Mouse (Mus musculus) right cerebral cortex, postnatal 10 days (tissue): Measurements from ENCODE around the gene Fam19a5.
A peak's percentile ranks its signal among the peaks of the same experiment; 100 is the strongest.

ENCODE experiments used
- DNase-seq, 2 experiments: peaks; one replicate each; pipeline ENCODE4 v3.0.0; 2021; ENCODE audit warnings: low spot score in 2 of 2

Fam19a5 gene

DNA sequence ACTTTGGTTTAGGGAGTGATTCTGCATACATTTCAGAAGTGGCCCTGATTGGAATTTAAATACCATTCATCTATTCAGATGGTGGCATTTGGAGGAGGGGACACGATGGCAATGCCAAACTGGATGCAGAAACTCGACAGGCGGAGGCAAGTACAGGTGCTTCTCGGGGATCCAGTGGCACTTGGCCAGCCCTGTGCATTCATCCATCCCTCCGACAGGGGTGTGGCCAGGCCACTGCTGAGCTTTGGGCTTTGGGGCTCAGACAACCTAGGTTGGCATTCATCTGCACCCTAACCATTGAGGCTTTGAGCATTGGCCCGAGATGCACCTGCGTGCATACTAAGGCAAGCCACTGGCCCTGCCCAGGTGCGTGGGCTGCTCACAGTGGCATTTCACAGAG, 52.6 kb downstream of the Fam19a5 start:
- peak in 1 of 2 experiments; percentile 41 for DNase-seq

DNA sequence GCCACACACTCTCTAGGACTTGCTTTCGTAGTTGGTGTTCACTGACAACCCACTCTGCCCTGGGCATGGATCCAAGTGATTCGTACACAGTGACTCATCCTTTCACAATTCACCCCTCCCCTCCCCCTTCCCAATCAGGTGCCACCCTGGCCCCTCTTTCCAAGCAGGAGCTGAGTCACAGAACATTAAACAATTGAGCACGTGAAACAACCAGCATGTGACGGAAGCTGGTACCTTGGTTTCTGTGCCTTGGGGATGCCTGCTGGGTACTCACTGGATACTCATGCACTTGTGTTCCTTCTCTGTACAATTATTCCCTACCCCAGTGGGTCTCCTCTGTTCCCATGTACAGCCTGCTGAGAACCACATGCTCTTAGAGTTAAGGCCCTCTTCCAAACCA, 53.0 kb downstream of the Fam19a5 start:
- peak; percentile 63 to 64 for DNase-seq

DNA sequence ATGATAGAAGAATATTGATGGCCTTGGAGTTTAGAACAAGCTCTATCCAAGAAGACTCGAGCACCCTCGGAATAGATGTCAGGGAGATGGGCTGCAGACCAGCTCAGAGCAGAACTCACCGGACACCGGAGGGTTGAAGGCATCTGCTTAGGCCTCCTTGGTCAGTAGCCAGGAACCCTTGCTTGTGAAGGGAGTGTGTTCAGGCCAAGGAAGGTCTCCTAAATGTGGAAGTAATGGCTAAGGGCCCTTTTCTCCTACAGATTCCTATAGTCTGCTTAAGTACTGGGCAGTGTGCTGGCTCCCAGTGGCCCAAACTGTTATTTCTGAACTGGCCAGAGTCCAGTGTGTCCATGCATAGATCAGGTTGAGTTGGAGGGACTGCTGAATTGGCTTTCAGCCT, 53.7 kb downstream of the Fam19a5 start:
- DNase-seq = no peak

DNA sequence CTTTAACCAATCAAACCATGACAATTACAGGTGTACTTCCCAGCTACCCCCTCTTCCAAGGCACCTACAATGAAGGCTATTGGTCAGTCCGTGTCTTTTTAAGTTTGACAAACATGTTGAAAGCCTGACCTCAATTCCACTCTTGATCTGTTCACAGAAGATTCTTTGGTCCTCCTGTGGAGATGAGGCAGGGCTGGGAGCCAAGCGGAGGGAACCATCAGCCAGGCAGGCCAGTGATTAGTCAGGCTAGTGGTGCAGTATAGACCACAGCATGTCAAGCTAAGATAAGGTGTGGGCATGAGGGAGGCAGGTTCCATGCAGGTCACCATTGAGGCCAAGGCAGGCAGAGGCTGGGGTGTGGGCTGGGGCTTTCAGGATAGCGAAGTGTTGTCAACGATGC, 54.5 kb downstream of the Fam19a5 start:
- no peak for DNase-seq

DNA sequence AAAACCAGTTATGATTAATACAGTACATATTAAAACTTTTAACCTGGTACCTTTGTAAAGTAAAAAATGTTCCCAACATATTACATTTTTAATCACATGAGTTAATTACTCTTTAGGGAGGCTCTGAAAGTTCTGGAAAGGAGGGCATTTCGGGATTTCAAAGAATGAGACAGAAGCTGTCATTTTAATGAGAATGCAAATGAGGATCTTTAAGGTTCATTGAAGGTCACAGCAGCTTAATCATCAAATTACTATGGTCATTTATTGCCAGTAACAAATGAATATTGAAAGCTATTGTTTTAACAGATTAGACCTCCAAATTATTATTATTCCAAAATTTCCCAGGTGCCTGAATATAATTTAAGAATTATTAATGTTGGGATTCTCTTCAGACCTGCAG, 59.2 kb downstream of the Fam19a5 start:
- no peak for DNase-seq

DNA sequence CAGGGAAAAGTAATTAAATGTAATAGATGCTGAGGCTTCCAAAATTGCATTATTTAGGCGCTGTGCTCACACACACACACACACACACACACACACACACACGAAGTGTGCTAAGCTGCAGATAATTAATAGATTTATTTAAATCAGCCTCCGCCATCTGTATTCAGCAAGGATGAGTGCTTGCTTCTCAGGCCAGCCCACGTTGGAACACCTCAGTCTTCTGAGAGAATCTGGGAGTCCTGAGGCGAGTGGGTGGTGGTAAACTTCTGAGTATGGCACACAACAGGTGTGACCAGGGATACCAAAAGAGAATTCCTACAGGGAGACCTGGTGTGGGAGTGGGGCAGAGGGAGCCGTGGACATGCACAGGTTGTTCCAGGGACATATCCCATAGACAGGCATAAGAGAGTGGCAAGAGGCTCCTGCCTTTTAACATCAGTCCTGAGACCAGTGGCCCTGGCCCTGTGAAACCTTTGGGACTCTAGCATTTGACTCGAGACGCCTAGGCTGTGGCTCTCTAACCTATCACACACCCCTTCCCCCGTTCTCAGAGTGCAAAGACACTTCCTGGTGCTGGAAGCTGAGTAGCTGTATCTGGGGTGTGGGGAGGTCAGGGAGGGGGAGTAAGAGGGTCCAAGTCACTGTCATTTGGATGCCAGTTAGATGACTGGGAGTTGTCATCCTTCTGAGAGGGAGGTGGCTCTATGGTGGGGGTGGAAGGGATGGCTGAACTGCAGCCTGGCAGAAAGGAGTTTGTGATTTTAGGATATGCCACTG, 61.6 kb downstream of the Fam19a5 start:
- DNase-seq = peak in 1 of 2 experiments; percentile 48

DNA sequence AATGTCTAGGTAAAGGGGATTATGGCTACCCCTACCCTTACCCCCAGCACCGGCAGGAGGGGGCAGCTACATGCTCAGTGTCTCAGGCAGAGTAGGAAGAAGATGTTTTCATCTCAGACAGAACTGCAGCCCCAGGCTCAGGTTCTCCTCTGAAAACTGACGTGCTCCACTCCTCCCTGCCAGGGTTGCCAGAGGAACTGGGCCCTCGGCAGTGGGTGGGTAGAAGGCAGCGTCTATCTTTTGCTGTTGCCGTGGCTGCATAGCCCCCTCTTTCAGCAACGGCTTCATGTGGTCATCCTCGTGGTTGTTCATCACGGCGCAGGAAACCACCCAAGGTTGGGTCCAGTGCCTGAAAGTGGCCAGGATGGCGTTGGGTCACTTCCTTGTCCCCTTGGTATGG, 62.6 kb downstream of the Fam19a5 start:
- peak; percentile 63 to 74 for DNase-seq

DNA sequence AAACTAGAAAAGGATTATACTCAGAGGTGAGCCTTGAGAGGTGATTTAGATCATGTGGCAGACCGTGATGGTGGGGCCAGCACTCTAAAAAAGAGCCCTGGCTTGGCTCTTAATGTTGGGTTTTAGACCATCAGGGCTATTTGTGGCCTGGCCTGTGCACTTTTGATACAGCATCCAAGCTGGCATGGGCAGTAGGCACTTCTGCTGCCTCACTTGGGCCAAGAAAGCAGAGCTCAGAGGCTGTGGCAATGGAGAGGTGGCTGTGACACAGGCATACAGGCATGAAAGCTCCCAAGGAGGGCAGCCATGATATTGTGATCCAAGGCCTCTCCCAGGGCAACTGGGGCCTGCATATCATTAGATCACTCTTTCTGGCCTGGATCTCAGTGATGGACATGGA, 65.1 kb downstream of the Fam19a5 start:
- DNase-seq = no peak

DNA sequence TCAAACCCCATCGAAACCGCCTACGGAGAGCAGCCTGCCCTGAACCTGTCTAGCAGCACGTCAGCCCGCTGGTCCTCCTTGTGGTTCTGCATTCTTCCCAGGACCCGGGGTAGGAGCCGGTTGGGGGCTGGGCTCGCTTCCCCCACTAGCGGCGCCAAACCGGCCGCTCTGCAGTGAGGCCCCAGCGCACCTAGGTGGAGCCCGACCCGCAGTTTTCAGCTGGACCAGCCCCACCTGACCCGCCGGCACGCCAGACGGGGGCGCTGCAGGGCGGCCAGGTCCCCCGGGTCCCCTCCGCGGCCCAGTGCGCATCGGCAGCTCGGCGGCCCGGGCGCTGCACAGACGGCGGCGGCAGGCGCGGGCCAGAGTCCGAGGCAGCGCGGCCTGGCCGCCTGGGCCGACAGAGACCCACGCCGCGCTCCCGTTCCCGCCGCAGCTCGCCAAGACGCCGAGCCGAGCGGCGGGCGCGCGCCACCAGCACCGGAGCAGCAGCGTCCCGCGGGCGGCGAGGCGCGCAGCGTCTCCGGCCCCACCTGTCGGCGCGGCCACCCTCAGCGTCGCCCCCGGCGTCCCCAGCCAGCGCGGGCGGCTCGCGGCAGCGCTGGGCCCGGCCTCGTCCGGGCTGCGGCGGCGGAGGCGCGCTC, 80.0 kb downstream of the Fam19a5 start:
- DNase-seq = peak; percentile 94

DNA sequence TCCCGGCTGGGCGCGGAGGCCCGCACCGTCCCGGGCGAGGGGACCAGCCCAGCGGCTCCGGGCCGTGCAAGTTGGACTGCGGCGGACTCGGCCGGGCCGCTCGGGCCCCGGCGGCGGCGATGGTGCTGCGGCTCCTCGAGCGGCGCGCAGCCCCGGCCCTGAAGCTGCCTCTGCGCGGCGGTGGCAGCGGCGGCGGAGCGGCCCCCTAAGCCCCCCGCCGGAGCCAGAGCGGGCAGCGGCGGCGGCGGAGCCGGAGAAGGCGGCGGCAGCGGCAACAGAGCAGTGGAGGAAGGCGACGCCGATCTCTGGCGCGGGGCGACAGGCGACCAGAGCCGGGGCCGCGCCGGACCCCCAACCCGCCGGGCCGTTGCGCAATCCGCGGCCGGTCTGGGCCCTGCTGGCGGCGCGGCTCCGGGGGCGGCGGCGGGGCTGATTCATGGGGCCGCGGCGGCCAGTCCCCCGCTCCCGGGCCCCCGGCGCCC, 80.6 kb downstream of the Fam19a5 start:
- peak in 1 of 2 experiments; percentile 37 for DNase-seq

DNA sequence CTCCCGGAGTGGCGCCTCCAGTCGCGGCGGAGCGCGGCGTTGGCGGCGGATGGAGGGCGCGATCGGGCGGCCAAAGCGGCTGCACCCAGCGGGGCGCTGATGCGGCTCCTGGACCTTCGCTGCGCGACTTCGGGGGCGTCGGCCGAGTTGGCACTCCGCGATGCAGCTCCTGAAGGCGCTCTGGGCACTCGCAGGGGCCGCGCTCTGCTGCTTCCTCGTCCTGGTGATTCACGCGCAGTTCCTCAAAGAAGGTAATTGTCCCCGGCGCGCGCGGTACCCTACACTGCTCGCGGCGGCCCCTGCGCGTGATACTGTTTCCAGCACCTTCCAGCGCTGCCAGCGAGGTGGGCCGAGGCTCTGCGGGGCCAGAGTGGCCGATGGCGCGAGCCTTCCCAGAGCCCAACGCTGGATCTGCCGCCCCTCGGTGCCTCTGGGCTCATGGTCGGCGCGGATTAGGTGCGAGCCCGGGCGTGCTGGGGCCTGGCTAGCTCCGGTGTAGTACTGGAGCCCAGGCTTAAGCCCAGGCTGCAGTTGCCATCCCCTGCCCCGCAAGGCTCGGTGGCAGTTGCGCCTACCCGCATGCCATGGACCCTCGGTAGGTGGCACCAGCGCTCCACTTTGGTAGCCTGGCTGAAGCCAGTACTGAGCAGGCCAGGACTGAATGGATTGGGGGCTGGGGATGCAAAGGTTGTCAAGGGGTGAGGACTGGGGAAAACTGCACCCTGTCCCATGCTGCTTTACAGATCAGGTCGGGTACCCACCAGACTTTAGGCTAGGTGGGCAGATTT, 81.3 kb downstream of the Fam19a5 start:
- peak; percentile 91 to 94 for DNase-seq

DNA sequence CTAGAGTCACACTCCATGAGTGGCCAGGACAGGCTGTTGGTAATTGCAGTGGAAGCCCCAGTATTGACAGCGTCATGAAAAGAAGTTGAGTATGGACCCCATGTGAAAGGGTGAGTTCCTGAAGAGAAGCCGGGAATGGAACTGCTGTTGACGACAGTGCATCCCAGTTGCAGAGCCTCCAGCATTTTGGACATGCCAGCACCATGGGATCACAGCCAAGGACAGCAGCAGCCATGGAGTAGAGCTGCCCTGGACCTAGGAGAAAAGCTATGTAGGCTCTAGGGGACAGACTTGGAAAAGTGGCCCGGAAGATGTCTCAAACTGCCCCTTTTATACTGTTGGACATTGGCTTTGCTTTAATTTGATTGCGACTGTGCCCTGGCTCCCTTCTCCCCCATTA, 91.2 kb downstream of the Fam19a5 start:
- DNase-seq = no peak

DNA sequence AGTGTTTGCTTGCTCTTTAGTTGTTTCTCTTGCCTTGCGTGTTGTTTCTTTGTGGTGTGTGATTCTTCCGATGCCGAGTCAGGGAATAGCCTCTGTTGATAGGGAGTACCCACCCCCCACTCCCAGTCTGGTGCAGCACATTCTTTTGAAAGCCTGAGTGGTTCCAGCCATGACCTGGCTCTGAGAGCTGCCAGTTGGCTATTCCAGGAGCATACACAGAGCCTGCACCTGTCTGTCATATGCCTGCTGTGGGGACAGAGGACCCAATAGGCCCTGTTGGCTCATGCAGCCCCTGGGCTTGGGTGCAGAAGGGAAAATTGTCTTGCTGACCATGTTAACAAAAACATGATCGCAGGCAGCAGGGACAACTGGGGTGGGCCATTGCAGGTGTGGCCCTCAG, 92.3 kb downstream of the Fam19a5 start:
- DNase-seq = no peak

DNA sequence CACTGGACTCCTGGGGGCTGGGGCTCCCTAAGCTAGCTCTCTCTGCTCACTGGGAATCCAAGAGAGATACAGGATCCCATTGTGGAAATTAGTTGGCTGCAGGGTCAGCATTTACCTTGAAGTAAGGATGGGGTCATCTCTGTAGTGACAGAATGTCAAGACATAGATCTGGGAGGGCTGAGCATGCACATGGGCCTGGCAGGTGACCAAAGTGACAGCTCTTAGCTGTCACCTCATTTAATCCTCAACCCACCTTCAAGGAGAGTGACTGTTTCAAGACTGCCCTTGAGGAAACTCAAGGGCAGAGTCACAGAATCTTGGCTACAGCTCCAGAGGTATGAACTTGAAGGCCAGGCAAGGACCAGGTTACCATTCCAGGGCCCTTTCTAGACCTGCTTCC, 93.1 kb downstream of the Fam19a5 start:
- no peak for DNase-seq

DNA sequence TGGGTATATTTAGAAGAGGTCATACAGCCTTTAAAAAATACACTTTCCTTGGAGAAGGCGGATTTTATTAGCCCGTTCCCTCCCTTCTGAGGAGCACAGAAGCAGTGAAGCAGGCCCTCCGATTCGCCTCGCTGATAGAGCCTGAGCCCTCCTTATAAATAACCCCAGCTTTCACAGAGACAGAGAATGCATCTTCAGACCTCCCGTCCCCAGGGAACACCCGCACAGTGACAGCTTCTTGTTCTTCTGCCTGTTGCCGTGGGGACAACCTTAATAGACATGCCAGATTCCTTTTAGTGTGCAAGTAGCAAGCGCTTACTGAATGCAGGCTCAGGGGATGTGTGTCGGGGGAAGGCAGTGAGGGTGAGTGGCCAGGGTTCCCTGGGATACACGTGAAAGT, 94.2 kb downstream of the Fam19a5 start:
- no peak for DNase-seq

DNA sequence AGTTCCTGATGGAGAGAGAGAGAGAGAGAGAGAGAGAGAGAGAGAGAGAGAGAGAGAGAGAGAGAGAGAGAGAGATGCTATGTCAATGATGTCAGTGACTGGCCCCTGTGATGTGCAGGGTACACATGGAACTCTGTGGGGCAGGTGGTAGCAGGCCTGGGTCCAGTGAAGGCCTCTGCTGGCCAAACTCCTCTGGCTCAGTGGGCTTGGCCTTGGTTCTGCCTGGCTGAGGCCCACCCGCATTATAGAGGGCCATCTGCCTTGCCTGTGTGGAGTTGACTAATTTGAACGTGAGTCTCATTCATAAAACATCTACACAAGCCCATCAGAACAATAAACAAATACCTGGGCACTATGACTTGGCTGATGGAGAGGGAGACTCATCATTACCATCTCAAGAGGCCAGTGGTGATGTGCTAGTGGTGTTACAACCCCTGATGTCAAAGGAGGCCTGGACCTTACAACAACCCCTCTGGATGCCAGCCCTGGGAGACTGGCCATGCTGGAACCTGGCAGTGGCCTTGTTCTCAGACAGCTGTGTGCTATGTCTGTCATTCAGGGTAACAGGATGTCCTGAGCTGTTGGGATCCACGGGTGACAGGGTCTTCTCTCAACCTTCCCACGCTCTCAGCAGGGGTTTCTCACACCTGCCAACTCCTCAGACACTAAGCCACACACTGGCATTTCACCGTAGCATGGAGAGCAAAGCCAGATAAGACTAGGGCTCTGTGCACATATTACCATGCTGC, 102.4 kb downstream of the Fam19a5 start:
- no peak for DNase-seq

DNA sequence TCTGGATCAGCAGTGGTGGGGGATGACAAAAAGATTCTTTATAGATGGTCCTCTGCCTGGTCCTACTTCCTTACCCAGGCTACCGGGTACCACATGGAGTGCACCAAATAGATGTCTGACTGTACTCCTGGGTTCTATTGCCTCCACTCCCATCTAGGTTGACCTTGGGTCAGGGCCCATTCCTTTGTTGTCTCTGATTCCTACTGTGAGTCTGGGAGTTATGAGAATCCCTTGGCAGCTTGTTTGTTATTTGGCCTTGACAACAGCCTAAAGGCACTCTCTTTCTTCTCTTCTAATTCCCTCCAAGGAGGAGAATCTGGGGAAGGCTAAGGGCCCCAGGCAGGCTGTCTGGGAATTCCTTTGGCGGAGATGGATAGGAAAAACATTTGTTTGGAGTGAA, 105.6 kb downstream of the Fam19a5 start:
- no peak for DNase-seq

DNA sequence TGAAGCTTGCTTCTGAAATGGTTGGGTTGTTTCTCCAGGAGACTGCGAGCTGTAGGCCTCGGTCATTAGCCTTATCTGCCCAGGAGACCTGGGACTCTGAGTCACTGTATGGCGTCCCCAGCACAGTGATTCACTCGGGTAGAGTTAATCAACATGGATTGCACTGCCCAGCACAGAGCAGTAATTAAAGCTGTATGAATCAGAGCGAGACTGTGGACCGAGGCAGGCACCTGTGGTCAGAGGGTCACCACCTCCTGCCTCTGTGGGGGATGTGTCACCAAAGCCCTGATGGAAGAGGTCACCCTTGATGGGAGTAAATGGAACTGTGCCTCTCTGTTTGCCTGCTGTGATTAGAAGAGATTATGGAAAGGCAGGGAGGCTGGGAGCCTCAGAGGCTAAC, 110.5 kb downstream of the Fam19a5 start:
- no peak for DNase-seq

DNA sequence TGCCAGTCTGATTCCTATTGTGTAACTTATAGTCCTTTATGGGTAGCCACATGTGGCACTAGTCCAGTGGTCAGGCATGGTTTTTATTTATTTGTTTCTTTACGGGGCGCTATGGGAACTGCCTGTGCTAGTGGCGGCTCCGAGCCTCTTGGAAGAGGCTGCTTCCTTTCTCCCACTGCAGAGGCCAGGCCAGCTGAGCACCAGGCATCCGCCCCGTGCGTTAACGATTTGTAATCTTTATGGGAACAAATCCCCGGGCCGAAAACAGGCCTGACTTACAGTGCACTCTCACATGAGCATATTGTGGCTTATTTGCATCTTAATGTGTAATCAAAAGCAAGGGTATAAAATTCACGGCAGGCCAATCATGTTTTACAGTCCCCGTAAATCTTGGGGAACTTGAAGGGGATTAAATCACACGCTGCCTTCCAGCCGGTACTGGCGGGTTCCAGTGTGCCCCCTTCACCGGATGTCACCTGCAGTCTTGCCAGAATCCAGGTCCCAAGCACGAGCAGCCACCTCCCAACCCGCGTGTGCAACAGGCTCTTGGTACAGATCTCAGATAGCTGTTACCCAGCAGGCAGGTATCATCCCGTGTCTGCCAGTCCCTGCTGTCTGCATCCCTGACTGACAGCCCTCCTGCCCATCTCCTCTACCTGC, 112.5 kb downstream of the Fam19a5 start:
- no peak for DNase-seq

DNA sequence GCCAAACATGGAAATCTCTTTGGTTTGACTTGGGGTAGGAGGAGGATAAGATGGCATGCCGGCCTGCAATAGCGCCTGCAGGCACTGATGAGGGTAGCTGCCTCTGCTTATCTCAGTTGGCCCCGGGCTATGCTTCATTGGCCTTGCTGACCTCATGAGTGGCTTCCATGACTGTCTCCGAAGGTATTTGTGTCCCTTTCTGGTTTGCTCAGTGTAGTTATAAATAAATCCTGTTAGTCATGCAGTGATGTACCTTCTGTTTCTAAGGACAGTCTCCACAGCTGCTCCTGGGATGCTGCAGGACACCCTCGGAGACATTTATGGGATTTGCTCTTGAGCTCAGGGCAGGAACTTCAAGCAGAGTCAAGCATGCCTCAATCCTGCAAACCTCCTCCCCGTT, 115.6 kb downstream of the Fam19a5 start:
- no peak for DNase-seq

DNA sequence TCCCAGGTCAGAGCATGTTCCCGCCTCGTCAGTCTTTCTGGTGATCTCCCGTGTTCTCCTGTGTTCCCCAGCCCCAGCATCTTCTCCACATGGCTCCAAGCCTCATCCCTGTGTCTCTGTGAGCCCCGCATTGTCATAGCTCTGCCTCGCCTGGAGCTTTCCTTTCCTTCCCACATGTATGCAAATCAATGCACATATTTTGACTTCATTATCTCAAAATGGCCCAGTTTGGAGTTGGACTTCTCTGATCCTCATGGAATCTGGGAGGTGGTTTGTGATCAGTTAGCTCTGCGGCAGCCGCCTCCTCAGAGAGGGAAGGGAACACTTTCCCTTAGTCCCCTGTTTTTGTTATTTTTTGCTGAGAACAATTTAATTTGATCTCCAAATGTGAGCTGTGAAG, 117.9 kb downstream of the Fam19a5 start:
- peak; percentile 57 to 68 for DNase-seq
